Mouse (Mus musculus): Measurements from ENCODE around the gene Gtf2ird1. TPM values are rescaled to one million over a fixed set of nuclear protein-coding genes. Genes with fewer than 3 reads are reported as not detected.

Gene Gtf2ird1
- total and polyA plus RNA-seq, 2 experiments = 6.5 to 15.3 TPM

GRCm38 (mm10) chr5:134410307-134410836 lies 46.1 kb downstream of the Gtf2ird1 start:
- no peak overlapping the region for H3K9ac ChIP-seq (ENCODE audit: low read depth, low read length)
- no peaks in the 10 kb centered on the region for H3K27me3 ChIP-seq (ENCODE audit: control insufficient read depth, insufficient read depth, low read length)
- no peaks in the 10 kb centered on the region for H3K4me1 ChIP-seq (ENCODE audit: control insufficient read depth, insufficient read depth, low read length)
- TF ChIP-seq POLR2A (IDR thresholded peaks at IDR 0.05; ENCODE audit: extremely low read depth, insufficient read depth, low read length) = no peak
- no peak for TF ChIP-seq CTCF (IDR thresholded peaks at IDR 0.05; ENCODE audit: low read depth, low read length)
- peaks cover 8% of the 10 kb centered on the region; the same call in 1 of the 2 replicates for H3K36me3 ChIP-seq (ENCODE audit: control insufficient read depth, insufficient read depth, low read length)
- WGBS = 96% methylated on average over 7 of the region's 7 CpGs
- DNase-seq (ENCODE audit: extremely low read depth, low read depth, low spot score) = no peak
- H3K4me3 ChIP-seq (ENCODE audit: insufficient read depth, low read depth, low read length) = no peak overlapping the region
- no peaks in the 10 kb centered on the region for H3K79me2 ChIP-seq (ENCODE audit: control insufficient read depth, insufficient read depth, low read length)
- no peak overlapping the region for H3K27ac ChIP-seq (replicated peaks; ENCODE audit: insufficient read depth, low read depth, low read length)

DNA sequence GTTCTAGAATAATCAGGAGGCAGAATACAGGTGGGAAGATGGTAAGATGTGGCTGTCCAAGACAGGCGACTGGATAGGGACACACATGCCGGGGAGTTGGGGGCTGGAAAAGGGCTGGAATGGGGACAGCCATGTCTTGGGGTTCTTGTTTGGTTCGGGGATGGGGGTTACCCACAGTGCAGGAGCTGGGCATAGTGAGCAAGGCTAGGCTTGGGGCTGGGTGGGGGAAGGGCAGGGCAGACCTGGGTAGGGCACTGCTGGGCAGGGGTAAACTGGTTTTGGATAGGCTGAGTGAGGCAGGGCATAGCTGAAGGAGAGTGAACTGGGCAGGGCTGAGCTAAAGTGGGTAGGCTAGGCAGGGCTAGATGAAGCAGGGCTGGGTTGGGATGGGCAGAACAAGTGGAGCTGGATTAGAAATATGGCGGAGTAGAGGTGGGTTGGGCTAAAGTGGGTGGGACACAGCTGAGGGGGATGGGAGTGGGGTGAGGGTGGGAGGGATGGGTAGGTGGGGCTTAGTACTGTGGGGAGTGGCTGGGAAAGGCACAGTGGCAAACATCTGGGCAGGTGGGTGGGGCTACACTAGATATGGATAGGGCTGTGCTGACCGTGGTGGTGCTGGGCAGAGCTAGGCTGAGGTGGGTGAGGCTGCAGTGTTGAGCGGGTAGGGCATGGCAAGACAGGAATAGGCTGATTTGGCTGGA lies 46.8 kb downstream of the Gtf2ird1 start:
- no peak for DNase-seq (ENCODE audit: extremely low read depth, low read depth, low spot score)
- no peaks in the 10 kb centered on the region for H3K79me2 ChIP-seq (ENCODE audit: control insufficient read depth, insufficient read depth, low read length)
- no peak for TF ChIP-seq CTCF (IDR thresholded peaks at IDR 0.05; ENCODE audit: low read depth, low read length)
- no peak for TF ChIP-seq POLR2A (IDR thresholded peaks at IDR 0.05; ENCODE audit: extremely low read depth, insufficient read depth, low read length)
- H3K36me3 ChIP-seq (ENCODE audit: control insufficient read depth, insufficient read depth, low read length) = peaks cover 8% of the 10 kb centered on the region; the same call in 1 of the 2 replicates
- H3K9ac ChIP-seq (ENCODE audit: low read depth, low read length) = no peak overlapping the region
- H3K27ac ChIP-seq (replicated peaks; ENCODE audit: insufficient read depth, low read depth, low read length) = no peak overlapping the region
- H3K4me1 ChIP-seq (ENCODE audit: control insufficient read depth, insufficient read depth, low read length) = no peaks in the 10 kb centered on the region
- no peaks in the 10 kb centered on the region for H3K27me3 ChIP-seq (ENCODE audit: control insufficient read depth, insufficient read depth, low read length)
- 96% methylated on average over 6 of the region's 6 CpGs for WGBS
- no peak overlapping the region for H3K4me3 ChIP-seq (ENCODE audit: insufficient read depth, low read depth, low read length)

DNA sequence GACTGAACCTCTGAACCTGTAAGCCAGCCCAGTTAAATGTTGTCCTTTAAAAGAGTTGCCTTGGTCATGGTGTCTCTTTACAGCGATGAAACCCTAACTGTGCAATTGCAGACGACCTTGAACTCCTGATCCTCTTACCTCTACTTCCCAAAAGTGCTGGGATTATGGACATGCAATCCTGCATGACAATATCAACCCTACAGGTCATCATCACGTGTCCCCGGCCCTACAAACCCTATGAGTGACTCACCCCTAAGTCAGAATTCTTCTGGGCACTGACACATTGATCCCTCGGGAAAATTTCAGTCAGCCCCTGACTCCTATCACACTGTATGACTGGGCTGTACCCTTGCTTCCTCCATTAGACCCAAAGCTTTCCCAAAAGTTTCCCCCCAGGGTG lies 48.4 kb downstream of the Gtf2ird1 start:
- WGBS = 89% methylated on average over 5 of the region's 5 CpGs
- H3K9ac ChIP-seq (ENCODE audit: low read depth, low read length) = no peak overlapping the region
- no peaks in the 10 kb centered on the region for H3K4me1 ChIP-seq (ENCODE audit: control insufficient read depth, insufficient read depth, low read length)
- H3K4me3 ChIP-seq (ENCODE audit: insufficient read depth, low read depth, low read length) = no peak overlapping the region
- H3K27me3 ChIP-seq (ENCODE audit: control insufficient read depth, insufficient read depth, low read length) = no peaks in the 10 kb centered on the region
- no peak overlapping the region for H3K27ac ChIP-seq (replicated peaks; ENCODE audit: insufficient read depth, low read depth, low read length)
- peaks cover 20% of the 10 kb centered on the region for H3K36me3 ChIP-seq (ENCODE audit: control insufficient read depth, insufficient read depth, low read length)
- H3K79me2 ChIP-seq (ENCODE audit: control insufficient read depth, insufficient read depth, low read length) = no peaks in the 10 kb centered on the region
- TF ChIP-seq CTCF (IDR thresholded peaks at IDR 0.05; ENCODE audit: low read depth, low read length) (no peak), POLR2A (IDR thresholded peaks at IDR 0.05; ENCODE audit: extremely low read depth, insufficient read depth, low read length) (no peak)
- no peak for DNase-seq (ENCODE audit: extremely low read depth, low read depth, low spot score)

DNA sequence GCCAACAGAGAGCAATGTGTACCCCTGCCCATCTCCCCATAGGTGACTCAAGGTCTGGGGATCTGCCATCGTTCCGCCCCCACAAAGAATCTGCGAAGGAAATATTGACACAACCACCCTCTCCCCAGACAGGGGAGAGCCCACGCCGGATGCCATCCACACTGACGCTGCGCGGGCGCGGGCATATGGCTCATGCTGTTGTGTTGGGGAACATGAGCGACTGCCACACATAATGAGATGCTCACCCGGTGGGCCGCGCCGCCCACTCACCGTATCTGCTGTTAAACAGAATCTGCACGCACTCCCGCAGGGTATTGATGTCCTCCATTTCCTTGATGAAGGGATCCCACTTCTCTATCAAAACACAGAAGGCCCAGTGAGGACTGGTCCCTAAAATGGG lies 54.7 kb downstream of the Gtf2ird1 start:
- no peaks in the 10 kb centered on the region for H3K27me3 ChIP-seq (ENCODE audit: control insufficient read depth, insufficient read depth, low read length)
- TF ChIP-seq CTCF (IDR thresholded peaks at IDR 0.05; ENCODE audit: low read depth, low read length) = no peak
- no peak for TF ChIP-seq POLR2A (IDR thresholded peaks at IDR 0.05; ENCODE audit: extremely low read depth, insufficient read depth, low read length)
- H3K36me3 ChIP-seq (ENCODE audit: control insufficient read depth, insufficient read depth, low read length) = peaks cover 27% of the 10 kb centered on the region
- no peaks in the 10 kb centered on the region for H3K79me2 ChIP-seq (ENCODE audit: control insufficient read depth, insufficient read depth, low read length)
- DNase-seq (ENCODE audit: extremely low read depth, low read depth, low spot score) = no peak
- H3K4me1 ChIP-seq (ENCODE audit: control insufficient read depth, insufficient read depth, low read length) = no peaks in the 10 kb centered on the region
- H3K27ac ChIP-seq (replicated peaks; ENCODE audit: insufficient read depth, low read depth, low read length) = no peak overlapping the region
- WGBS = 96% methylated on average over 18 of the region's 18 CpGs
- H3K4me3 ChIP-seq (ENCODE audit: insufficient read depth, low read depth, low read length) = no peak overlapping the region
- no peak overlapping the region for H3K9ac ChIP-seq (ENCODE audit: low read depth, low read length)

DNA sequence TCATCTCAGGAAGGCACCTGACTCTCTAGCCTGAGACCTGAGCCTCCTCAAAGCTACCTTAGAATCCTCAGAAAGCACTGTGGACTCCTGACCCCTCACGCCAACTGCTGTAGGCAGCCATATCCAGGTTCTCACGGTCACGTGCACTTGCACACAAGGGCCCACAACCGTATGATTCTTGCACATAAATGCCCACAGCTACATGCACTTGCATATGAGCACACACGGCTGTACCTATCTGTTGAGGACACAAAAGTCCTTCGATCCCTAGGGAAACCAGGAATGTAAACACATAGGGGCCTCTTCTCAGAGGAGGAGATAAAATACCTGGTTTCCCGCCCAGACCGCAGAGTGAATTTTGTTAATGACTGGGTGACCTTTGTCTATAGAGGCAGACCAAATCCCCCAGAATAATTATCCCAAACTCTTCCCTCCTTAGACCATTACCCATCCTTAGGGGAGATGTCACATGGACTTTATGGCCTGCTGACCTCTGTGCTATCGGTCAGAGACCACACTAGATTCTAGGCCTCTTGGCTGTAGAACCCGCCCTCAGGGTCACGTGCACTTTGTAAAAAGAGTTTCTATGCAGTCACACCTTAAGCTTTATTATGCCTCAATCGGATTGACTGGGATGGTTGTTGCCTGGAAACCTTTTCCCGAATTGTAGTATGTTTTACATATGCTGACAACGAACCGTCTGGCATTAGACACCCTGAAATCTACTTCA lies 58.9 kb downstream of the Gtf2ird1 start:
- Histone ChIP-seq H3K4me1 (ENCODE audit: control insufficient read depth, insufficient read depth, low read length) (no peaks in the 10 kb centered on the region), H3K27me3 (ENCODE audit: control insufficient read depth, insufficient read depth, low read length) (no peaks in the 10 kb centered on the region), H3K36me3 (ENCODE audit: control insufficient read depth, insufficient read depth, low read length) (peaks cover 12% of the 10 kb centered on the region; the same call in 1 of the 2 replicates), H3K9ac (ENCODE audit: low read depth, low read length) (no peak overlapping the region), H3K79me2 (ENCODE audit: control insufficient read depth, insufficient read depth, low read length) (no peaks in the 10 kb centered on the region), H3K4me3 (ENCODE audit: insufficient read depth, low read depth, low read length) (no peak overlapping the region), H3K27ac (replicated peaks; ENCODE audit: insufficient read depth, low read depth, low read length) (no peak overlapping the region)
- no peak for DNase-seq (ENCODE audit: extremely low read depth, low read depth, low spot score)
- TF ChIP-seq POLR2A (IDR thresholded peaks at IDR 0.05; ENCODE audit: extremely low read depth, insufficient read depth, low read length) (no peak), CTCF (IDR thresholded peaks at IDR 0.05; ENCODE audit: low read depth, low read length) (no peak)
- 92% methylated on average over 15 of the region's 15 CpGs for WGBS
